Mouse (Mus musculus) hematopoietic multipotent progenitor cell, adult 10-12 weeks (in vitro differentiated cells): Measurements from ENCODE around the gene Ypel4. TPM values are rescaled to one million over a fixed set of nuclear protein-coding genes. Genes with fewer than 3 reads are reported as not detected.

ENCODE experiments used
- polyA plus RNA-seq: library from polyadenylated mRNA; stranded (reverse); fragments of >175 nt; gene quantifications from 2 replicates; pipeline ENCODE4 v1.2.3, GENCODE M21; 2012; ENCODE audit warnings: low replicate concordance

Gene Ypel4
- 3.1 and 104 TPM in 2 replicates for polyA plus RNA-seq

DNA sequence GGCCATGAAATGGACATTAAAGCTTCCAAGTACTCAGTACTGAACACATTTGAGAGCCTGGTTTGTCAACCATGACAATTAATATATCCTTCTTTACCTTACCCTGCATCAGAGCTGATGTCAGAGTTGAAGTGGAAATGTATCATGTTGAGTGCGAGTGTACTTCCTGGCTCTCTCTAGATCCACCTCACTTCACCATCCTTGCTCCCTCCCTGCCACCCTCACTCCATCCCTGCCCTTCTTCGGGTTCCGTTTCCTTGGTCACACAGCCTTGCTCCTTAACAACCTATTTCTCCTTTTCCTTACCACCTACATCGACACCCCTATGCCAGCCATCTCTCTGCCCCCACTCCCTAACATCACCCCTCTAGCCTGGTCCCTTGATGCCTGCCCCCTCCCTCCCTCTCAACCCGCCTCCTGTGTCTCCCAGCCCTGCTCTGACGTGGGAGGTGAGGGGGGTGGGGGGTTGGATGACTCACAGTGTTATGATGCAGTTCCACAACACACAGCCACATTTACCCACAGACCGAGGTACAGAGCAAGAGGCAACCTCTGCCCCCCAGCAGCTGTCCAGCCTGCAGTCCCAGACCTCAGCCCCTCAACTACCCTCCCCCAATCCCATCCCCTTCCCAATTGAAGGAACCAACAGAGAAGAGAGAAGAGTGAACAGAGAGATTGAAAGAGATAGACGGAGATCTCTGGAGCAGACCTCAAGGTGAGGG is at the start of gene Ypel4:
TSS of gene Ypel4 (plus strand) at position 480 of the 722 bp plus-strand sequence.

GRCm38 (mm10) chr2:84714811-84715561 is 18.9 kb upstream of the Ypel4 start, which contains the start of gene Zdhhc5:
TSS of gene Zdhhc5 (minus strand) at chr2:84715180.

DNA sequence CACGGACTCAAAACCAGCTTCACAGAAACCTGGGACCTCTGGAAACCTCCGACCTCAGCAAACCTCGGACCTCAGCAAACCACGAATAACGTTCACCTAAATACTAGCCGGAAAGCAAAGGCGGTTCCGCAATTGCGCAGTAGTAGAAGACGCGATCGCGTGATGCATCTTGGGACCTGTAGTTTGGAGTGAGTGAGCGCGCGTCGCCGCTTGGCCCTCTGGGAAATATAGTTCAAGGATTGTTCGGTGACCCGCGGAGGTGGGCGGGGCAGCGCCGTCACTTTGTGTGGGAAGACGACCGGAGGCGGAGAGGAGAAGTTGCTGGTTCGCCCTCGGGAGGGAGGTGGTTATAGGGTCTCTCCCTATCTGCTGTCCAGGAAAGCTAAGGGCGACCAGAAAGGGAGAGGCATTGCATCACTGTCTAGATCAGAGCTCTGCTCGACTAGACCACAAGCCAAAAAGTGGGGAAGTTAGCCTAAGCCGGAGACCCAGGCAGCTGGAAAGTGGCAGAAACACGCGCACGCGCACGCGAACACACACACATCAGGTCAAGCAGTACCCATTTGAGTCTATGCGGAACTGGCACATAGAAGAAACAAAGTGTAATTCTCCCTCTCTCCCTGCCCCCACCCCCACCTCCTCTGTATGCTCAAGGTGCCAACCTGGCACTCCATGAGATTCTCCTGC is 6.5 kb upstream of the Ypel4 start, which contains the start of gene Clp1:
TSS of gene Clp1 (minus strand) at position 179 of the 687 bp plus-strand sequence.

DNA sequence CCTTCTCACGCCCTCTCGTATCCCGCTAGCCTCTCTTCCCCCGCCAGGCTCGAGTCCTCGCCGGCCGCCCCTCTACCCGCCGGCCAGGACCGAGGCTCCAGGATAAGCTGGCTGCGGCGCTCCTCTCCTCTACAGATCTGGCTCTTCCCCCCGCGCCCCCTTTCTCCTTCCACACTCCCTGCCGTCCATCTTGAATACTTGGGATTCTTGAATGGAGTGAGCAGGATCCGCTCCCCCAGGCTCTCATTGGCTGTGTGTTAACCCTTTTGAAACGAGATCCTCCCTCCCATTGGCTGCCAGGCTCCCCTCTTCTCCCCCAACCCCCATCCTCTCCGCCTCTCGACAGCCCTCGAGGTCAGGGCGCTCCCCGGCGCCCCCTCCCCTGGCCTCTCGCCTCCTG is 9.7 kb downstream of the Ypel4 start, which contains the start of gene Gm19426:
TSS of gene Gm19426 (minus strand) at position 95 of the 400 bp plus-strand sequence.

DNA sequence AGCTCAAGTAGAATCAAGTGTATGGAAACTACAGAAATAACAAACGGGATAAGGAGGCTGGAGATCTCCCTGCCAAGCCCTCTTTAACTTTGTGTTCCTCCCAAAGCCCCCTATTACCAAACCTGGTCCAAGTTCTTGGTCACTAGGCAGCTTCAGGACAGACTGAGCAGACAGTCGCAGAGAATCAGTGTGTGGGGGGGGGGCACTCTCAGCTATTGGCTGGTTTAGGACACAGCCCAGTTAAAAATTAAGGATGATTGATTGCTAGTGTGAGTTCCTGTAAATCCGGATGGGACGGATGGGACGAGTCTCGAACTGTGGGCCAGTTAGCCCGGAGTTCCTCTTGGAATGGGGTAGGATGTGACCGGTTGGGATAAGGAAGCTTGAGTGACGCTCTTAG is 41.4 kb downstream of the Ypel4 start, which contains the start of gene Serping1:
TSS of gene Serping1 (minus strand) at position 204 of the 400 bp plus-strand sequence.

Other genes with a start within 250 kb of the Ypel4 start
- 0.88 and 3.6 TPM in 2 replicates for gene Ctnnd1, start 83.3 kb upstream of the Ypel4 start, polyA plus RNA-seq
- not detected in 2 replicates for gene Btbd18, start 75.0 kb upstream of the Ypel4 start, polyA plus RNA-seq
- 112 and 119 TPM in 2 replicates for gene Selenoh, start 63.3 kb upstream of the Ypel4 start, polyA plus RNA-seq
- gene Gm28635, start 56.0 kb upstream of the Ypel4 start, polyA plus RNA-seq: not detected in 2 replicates
- gene Med19, start 55.7 kb upstream of the Ypel4 start, polyA plus RNA-seq: 13.6 and 25.1 TPM in 2 replicates
- gene Tmx2, start 54.9 kb upstream of the Ypel4 start, polyA plus RNA-seq: 3.1 and 4.7 TPM in 2 replicates
- 19.6 and 35.5 TPM in 2 replicates for gene Zdhhc5, start 18.9 kb upstream of the Ypel4 start, polyA plus RNA-seq
- gene Clp1, start 6.7 kb upstream of the Ypel4 start, polyA plus RNA-seq: 1.3 and 1.7 TPM in 2 replicates
- 0.42 TPM in 1 of 2 replicates, not detected in the other for gene Gm19426, start 9.6 kb downstream of the Ypel4 start, polyA plus RNA-seq
- 0.15 and 0.89 TPM in 2 replicates for gene Serping1, start 41.4 kb downstream of the Ypel4 start, polyA plus RNA-seq
- 3.8 and 40.4 TPM in 2 replicates for gene Ube2l6, start 64.8 kb downstream of the Ypel4 start, polyA plus RNA-seq
- not detected in 2 replicates for gene Smtnl1, start 88.6 kb downstream of the Ypel4 start, polyA plus RNA-seq
- 0.77 and 11.3 TPM in 2 replicates for gene Timm10, start 92.9 kb downstream of the Ypel4 start, polyA plus RNA-seq
- 0.89 and 21.1 TPM in 2 replicates for gene Slc43a1, start 104.8 kb downstream of the Ypel4 start, polyA plus RNA-seq
- 0.39 and 1.8 TPM in 2 replicates for gene Rtn4rl2, start 152.7 kb downstream of the Ypel4 start, polyA plus RNA-seq
- 2.8 and 7.7 TPM in 2 replicates for gene Slc43a3, start 202.5 kb downstream of the Ypel4 start, polyA plus RNA-seq
- gene Prg2, start 246.4 kb downstream of the Ypel4 start, polyA plus RNA-seq: 1.1 and 1.2 TPM in 2 replicates